Mouse (Mus musculus) CD4-positive helper T cell, adult 2 months (primary cell): Measurements from ENCODE around the gene Proz.
"Not testable (repeated sequence)": the region's sequence is repeated elsewhere in the genome, so short reads cannot be mapped to it uniquely, and the experiment has no call there.

Experiments
- DNase-seq: peaks from one replicate; pipeline ENCODE4 v3.0.0-alpha.2; 2012; ENCODE audit warnings: low read depth, missing footprints, low spot score

Proz gene

GRCm38 (mm10) chr8:13060441-13061150, at the start of gene Proz:
Gene Proz, plus strand, starts transcription at chr8:13060914.
- DNase-seq: no peak

- no peak for DNase-seq
Measured at GRCm38 (mm10) chr8:13019560-13019959, 41.2 kb upstream of the Proz start.

- DNase-seq: no peak
Measured at GRCm38 (mm10) chr8:13021830-13022229, 38.9 kb upstream of the Proz start.

- DNase-seq: no peak
Measured at GRCm38 (mm10) chr8:13025487-13026224, 35.1 kb upstream of the Proz start, which contains the start of gene F7. Gene F7, plus strand, starts transcription at chr8:13026034.

- no peak for DNase-seq
Measured at GRCm38 (mm10) chr8:13027615-13028014, 33.1 kb upstream of the Proz start.

- no peak for DNase-seq
Measured at GRCm38 (mm10) chr8:13028482-13028881, 32.2 kb upstream of the Proz start.

GRCm38 (mm10) chr8:13036346-13036812, 24.3 kb upstream of the Proz start:
- DNase-seq: no peak

GRCm38 (mm10) chr8:13037015-13037414, 23.7 kb upstream of the Proz start, which contains the start of gene F10:
Gene F10, plus strand, starts transcription at chr8:13037308.
- DNase-seq: no peak

- no peak for DNase-seq
Measured at GRCm38 (mm10) chr8:13037569-13037968, 23.1 kb upstream of the Proz start.

- DNase-seq: no peak
Measured at GRCm38 (mm10) chr8:13039054-13039453, 21.7 kb upstream of the Proz start.

- no peak for DNase-seq
Measured at GRCm38 (mm10) chr8:13041459-13041858, 19.3 kb upstream of the Proz start.

GRCm38 (mm10) chr8:13047652-13048051, 13.1 kb upstream of the Proz start:
- DNase-seq: no peak

- DNase-seq: no peak
Measured at GRCm38 (mm10) chr8:13050550-13050949, 10.2 kb upstream of the Proz start.

- no peak for DNase-seq
Measured at GRCm38 (mm10) chr8:13057351-13057750, 3.4 kb upstream of the Proz start.

- DNase-seq: no peak
Measured at GRCm38 (mm10) chr8:13063112-13063511, 2.4 kb downstream of the Proz start.

GRCm38 (mm10) chr8:13073255-13073654, 12.5 kb downstream of the Proz start:
- DNase-seq: no peak

GRCm38 (mm10) chr8:13075044-13075443, 14.3 kb downstream of the Proz start:
- DNase-seq: no peak

GRCm38 (mm10) chr8:13075579-13075978, 14.9 kb downstream of the Proz start:
- DNase-seq: not testable (repeated sequence)

GRCm38 (mm10) chr8:13077542-13077941, 16.8 kb downstream of the Proz start:
- DNase-seq: no peak

- peak; percentile 93 for DNase-seq
Measured at GRCm38 (mm10) chr8:13104691-13105086, 44.0 kb downstream of the Proz start.

- peak; percentile 99 for DNase-seq
Measured at GRCm38 (mm10) chr8:13105087-13105881, 44.6 kb downstream of the Proz start, which contains the start of the genes Pcid2 and Cul4a. Gene Pcid2, minus strand, starts transcription at chr8:13105459. Gene Cul4a, plus strand, starts transcription at chr8:13105621.
